Mouse (Mus musculus) heart, postnatal 0 days (tissue): ENCODE data around the gene Zfp771.

Source experiments
- CTCF ChIP-seq: IDR thresholded peaks from 2 replicates; pipeline ENCODE4 v1.5.1; 2016; ENCODE audit warnings: antibody characterized with exemption, control low read depth, low read depth
- EP300 ChIP-seq: IDR thresholded peaks from 2 replicates; pipeline ENCODE4 v1.6.1; 2016; ENCODE audit warnings: antibody characterized with exemption, low read depth

DNA sequence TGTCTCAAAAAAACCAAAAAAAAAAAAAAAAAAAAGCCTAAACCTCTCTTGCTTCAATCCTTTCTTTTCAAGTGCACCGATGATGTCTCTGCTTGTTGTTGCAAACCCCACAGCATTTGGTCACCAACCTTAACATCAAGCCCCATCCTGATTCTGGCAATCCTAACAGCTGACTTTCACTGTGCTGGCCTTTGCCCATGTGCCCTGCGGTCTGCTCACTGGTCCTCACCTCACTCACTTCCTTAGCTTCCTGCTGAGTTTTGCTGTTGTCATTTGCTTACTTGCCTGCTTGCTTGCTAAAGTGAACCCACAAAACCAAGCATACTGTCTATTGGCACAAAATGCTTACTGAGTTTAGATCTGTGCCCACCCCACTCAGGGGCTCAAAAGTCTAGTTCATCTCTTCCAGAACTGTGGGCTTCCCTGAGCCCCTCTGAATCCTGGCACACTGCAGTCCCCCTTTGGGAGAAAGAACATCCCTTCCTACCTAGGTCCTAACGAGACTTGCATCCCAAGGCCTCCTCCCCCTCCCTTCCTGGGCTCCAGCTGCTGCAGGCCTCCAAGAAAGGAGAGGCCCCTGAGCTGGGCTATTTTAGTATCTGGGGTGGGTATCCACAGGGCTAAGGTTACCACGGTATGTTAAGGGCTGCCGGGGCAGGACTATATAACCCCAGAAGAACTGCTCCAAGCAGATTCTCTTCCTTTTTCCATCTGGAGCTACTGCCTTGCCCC, 32.9 kb upstream of the Zfp771 start:
- no peak for TF ChIP-seq CTCF
- TF ChIP-seq EP300, result no peak
